Mouse (Mus musculus) heart, embryonic 16.5 days (tissue): Measurements from ENCODE around the gene Pdia2. TPM values are rescaled to one million over a fixed set of nuclear protein-coding genes. Genes with fewer than 3 reads are reported as not detected.

ENCODE experiments used
- polyA plus RNA-seq: library from polyadenylated mRNA; unstranded; fragments of >200 nt; fragmentation: Nextera tagmentation; extraction: Ambion mirVana; gene quantifications from 2 replicates; pipeline ENCODE4 v1.2.1, GENCODE M21; 2015

Gene Pdia2
- polyA plus RNA-seq, 1 experiment from 2014 or later, result 0.35 TPM

Other genes with a start within 250 kb of the Pdia2 start
- 0.11 TPM in 1 of 2 replicates, not detected in the other for gene A930017K11Rik, start 246.5 kb downstream of the Pdia2 start, polyA plus RNA-seq
- 12.0 and 14.5 TPM in 2 replicates for gene Capn15, start 213.3 kb downstream of the Pdia2 start, polyA plus RNA-seq
- gene Rab11fip3, start 129.5 kb downstream of the Pdia2 start, polyA plus RNA-seq, result 8.2 and 13.6 TPM in 2 replicates
- gene Decr2, start 108.8 kb downstream of the Pdia2 start, polyA plus RNA-seq, result 40.1 and 40.8 TPM in 2 replicates
- gene Nme4, start 103.5 kb downstream of the Pdia2 start, polyA plus RNA-seq, result 55.3 and 56.2 TPM in 2 replicates
- gene Tmem8, start 85.8 kb downstream of the Pdia2 start, polyA plus RNA-seq, result 0.87 and 1.0 TPM in 2 replicates
- 221 and 232 TPM in 2 replicates for gene Mrpl28, start 75.6 kb downstream of the Pdia2 start, polyA plus RNA-seq
- 4.6 and 4.7 TPM in 2 replicates for gene Axin1, start 60.4 kb downstream of the Pdia2 start, polyA plus RNA-seq
- gene Rgs11, start 3.9 kb upstream of the Pdia2 start, polyA plus RNA-seq, result 6.1 and 6.7 TPM in 2 replicates
- gene Arhgdig, start 8.7 kb upstream of the Pdia2 start, polyA plus RNA-seq, result 2.1 and 2.9 TPM in 2 replicates
- gene Fam234a, start 45.2 kb upstream of the Pdia2 start, polyA plus RNA-seq, result 48.6 and 52.8 TPM in 2 replicates
- 53.8 and 56.0 TPM in 2 replicates for gene Luc7l, start 53.8 kb upstream of the Pdia2 start, polyA plus RNA-seq
- gene Neurl1b, start 215.7 kb upstream of the Pdia2 start, polyA plus RNA-seq, result 3.0 and 3.3 TPM in 2 replicates